Mouse (Mus musculus): ENCODE data around the gene Ctdspl.

Gene Ctdspl

GRCm38 (mm10) chr9:118988787-118989580 lies 62.7 kb downstream of the Ctdspl start:
- DNase-seq (ENCODE audit: low spot score in 2 of 2) = no peak

DNA sequence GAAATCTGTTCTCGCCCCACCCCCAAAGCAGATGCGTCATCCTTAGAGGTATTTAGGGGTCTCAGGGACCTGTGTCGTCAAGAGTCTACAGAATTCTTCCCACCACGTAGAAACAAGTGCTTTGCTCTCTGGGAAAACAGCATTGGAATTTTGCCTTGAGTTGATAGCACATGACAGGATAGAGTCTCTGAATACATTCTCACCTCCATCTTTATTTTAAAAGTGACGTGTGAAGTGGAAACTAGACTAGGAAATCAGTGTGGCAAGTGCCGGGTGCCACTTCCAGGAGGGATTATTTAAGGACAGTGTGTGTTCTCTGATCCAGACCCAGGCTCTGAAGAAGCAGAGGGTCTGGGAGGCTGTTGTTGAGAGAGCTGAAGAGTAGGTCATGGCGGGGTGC lies 64.2 kb downstream of the Ctdspl start:
- no peak for DNase-seq (ENCODE audit: low spot score in 2 of 2)

DNA sequence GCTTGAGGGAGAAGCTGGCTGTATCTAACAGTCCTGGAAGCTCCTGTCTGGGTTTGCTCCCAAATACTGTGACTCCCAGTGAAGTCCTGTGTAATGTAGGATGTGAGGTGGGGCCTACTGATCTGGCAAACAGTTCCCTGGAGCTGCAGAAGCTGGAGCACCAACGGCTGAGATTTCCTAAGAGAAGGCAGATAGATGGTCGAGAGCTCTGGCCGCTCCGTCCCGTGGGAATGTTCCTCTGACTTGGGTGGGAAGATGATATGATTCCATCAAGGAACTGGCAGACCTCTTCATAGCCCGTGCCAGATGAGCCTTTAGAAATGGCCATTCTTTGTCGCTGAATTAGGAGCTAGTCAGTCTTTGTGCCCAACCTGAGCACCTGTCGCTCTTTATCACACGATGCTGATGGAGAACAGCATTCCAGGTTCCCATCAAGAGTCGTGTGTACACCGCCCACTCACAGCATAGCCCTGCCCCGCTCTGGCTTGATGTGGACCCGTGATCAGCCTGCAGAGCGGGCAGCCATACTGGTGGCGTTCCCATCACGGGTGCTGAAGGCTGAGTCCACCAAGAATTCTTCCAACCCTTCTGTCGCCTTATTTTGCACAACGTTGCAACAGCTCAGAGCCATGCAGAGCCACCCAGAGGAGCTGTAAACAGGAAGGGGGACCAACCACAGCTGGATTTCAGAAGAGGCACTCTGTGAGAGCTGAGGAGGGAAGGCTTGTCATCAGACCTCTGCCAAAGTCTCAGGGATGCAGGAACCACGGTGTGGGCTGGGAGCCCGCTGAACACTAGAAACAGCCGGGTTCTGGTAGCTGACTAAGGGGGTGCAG lies 65.7 kb downstream of the Ctdspl start:
- no peak for DNase-seq (ENCODE audit: low spot score in 2 of 2)

GRCm38 (mm10) chr9:118992586-118992955 lies 66.3 kb downstream of the Ctdspl start:
- no peak for DNase-seq (ENCODE audit: low spot score in 2 of 2)

GRCm38 (mm10) chr9:118994524-118995227 lies 68.4 kb downstream of the Ctdspl start:
- no peak for DNase-seq (ENCODE audit: low spot score in 2 of 2)

- no peak for DNase-seq (ENCODE audit: low spot score in 2 of 2)
Observed at GRCm38 (mm10) chr9:118995539-118995938, 69.3 kb downstream of the Ctdspl start.

DNA sequence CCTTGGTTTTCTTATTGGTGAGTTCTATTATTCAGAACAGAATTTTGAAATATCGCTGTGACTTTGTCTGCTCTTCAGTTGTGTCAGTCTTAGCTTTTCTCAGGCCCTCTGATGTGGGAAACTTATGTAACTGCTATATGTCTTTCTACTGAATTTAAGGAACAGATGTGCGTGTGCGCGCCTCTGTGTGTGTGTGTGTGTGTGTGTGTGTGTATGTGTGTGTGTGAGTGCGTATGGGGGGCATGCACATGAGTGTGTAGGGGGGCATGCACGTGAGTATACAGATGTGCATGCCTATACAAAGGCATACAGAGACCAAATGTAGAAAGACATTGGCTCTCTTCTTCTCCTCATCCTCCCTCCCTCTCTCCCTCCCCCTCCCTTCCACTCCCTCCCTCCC lies 71.0 kb downstream of the Ctdspl start:
- no peak for DNase-seq (ENCODE audit: low spot score in 2 of 2)

DNA sequence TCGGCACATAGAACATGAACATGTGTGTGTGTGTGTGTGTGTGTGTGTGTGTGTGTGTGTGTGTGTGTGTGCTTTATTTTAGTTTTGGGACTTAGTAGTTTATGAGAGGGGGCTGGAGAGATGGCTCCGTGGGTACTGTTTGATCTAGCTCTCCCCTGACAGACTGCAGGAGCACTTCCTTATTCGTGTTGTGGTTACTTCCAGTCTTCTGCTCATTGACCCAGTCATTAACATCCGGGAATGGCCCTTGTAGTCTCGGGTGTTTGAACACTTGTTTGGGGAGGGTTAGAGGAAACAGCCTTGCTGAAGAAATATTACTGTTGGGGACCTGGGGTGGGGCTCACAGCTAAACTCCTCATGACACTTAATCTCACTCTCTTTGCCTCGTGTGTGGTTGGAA lies 73.9 kb downstream of the Ctdspl start:
- DNase-seq (ENCODE audit: low spot score in 2 of 2) = no peak

- DNase-seq (ENCODE audit: low spot score in 2 of 2) = no peak
Observed at GRCm38 (mm10) chr9:119002267-119002666, 76.0 kb downstream of the Ctdspl start.

DNA sequence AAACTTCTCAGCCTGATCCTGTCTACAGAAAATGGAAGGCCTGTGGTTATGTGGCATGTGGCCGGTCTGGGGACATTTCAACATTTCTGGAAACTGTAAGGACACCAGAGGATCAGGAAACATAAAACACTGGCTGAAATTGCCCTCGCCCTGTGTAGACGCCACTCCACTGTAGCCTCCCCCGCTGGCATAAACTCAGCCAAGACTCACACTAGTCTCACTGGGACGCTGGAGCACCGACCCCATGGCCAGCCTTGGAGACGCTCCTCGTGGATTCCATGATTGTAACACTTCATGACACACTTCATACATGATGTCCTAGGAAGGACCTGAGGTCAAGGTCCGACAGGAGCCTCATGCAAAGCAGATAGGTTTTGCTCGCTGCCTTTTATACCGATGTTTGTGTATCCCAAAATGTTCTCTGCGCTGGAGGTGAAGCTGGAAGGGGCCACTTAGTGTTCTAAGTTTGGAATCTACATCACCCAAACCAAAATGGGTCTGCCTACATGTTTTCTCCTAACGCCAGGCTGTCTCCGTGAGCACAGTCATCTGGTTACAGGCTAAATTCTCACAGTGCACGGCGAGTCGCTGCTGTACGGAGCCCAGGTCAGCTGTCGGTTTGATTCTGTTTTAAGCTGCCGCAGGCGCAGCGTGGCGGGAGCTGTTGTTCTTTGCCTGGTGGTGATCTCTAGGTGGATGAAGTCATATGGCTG lies 77.9 kb downstream of the Ctdspl start:
- DNase-seq (ENCODE audit: low spot score in 2 of 2) = peak in 1 of 2 experiments; percentile 39

DNA sequence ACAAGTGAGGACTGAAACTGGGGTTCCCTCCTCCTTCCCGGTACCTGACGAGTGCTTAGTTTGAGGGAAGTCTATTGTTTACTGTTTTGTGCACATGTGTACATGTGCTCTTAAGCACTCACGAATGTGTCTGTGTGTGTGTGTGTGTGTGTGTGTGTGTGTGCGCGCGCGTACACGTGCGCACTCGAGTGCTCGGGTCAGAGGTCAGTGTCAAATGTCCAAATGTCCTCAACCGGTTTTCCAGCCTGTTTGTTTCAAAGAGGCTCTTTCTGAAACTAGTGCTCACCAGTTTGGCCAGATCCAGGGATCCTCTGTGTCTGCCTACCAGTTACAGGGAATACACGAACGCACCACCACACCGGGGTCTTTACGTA lies 78.4 kb downstream of the Ctdspl start:
- DNase-seq (ENCODE audit: low spot score in 2 of 2) = no peak

GRCm38 (mm10) chr9:119005303-119006029 lies 79.2 kb downstream of the Ctdspl start:
- DNase-seq (ENCODE audit: low spot score in 2 of 2) = no peak

DNA sequence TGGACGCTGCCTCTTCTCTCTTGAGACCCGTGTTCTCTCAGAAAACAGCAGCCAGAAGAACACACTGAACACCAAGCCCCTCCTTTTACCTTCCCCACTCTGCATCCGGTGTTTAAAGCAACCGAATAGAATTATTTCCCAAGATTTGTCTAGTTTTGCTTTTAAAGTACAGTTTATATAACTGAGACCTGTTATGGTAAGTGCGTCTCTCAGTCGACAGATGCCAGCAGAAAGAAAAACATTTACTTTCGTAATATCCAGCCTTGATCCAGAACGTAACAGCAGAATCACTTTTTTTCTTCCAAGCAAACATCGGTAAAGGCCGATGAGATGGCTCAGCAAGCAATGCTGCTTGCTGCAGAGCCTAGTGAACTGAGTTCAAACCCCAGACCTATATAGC lies 81.0 kb downstream of the Ctdspl start:
- no peak for DNase-seq (ENCODE audit: low spot score in 2 of 2)

DNA sequence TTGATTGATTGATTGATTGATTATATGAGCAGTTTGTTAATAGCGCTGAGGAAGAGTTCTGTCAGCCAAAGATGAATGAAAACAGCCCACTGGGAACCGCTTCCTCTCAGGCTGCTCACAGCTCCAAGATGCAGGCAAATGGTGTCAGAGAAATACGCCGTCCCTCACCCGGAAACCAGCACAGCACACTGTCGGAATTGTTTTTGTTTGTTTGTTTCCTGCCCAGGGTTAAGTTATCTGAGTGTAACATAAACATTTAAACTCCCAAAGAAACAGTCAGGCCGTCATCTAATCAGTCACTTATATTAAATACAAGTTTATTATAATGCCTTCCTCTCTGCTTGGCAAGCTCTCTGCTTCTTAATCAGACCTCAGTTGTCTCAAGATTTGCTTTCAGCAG lies 82.6 kb downstream of the Ctdspl start:
- DNase-seq (ENCODE audit: low spot score in 2 of 2) = no peak

DNA sequence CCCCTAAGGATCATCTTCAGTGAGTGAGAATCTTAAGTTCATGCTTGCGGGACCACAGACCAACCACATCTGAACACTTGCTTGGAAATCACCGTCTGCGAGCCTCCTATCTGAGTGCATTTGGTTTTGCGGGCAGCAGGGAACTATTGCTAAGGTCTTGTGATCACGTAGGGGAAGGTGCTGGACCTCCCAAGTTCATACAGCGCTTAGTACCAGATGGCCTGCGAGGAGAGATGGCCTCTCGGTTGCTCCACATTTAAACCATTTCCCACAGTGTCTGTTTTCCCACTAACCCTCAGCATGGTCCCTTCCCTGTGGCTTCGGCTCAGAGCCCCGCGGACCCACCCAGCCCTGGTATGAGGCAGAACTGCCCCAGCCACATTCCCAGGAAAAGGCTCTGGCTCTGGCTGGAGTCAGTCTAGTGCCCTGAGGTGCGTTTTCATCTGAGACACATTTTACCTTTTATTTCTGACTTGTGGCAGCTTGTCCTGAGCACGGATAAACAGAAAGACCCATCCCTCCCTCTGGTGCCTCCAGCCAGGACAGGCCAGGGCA lies 84.0 kb downstream of the Ctdspl start:
- no peak for DNase-seq (ENCODE audit: low spot score in 2 of 2)

- no peak for DNase-seq (ENCODE audit: low spot score in 2 of 2)
Observed at GRCm38 (mm10) chr9:119016785-119017507, 90.7 kb downstream of the Ctdspl start.

GRCm38 (mm10) chr9:119021731-119022130 lies 95.5 kb downstream of the Ctdspl start:
- no peak for DNase-seq (ENCODE audit: low spot score in 2 of 2)

DNA sequence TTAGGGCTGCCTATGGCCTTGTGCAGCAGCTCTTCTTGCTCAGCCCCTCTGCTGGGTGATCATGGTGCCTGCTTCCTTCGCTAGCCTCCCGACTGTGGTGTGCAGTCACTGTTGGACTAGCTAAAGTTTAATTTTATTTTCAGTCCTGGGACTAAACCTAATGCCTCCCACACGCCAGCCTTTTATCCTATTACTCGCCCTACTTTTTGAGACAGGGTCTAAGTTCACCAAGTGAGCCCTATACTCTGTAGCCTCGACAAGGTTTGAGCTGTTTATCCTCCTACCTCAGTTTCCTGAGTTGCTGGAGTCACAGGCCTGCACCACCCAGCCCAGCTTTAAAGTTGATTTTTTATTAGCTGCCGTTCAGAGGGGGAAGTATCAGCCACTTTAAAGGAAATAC lies 99.0 kb downstream of the Ctdspl start:
- DNase-seq (ENCODE audit: low spot score in 2 of 2) = no peak

- no peak for DNase-seq (ENCODE audit: low spot score in 2 of 2)
Observed at GRCm38 (mm10) chr9:119025832-119026331, 99.6 kb downstream of the Ctdspl start.

DNA sequence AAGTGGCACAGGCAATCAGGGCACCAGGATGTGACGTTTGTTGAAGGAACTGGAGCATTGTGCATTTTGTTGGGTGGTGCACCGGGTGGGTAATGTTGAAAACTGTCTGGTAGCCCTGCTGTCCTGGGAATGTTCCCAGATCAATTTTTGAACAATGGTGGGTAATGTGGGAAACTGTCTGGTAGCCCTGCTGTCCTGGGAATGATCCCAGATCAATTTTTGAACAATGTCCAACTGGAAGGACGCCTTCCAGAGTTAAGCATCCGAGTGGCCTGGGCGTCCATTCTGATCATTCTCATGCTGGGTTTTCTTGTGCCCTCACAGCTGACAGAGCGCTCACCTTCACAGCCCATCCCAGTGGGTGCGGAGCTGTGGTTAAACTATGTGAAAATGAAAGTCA lies 101.1 kb downstream of the Ctdspl start:
- DNase-seq (ENCODE audit: low spot score in 2 of 2) = no peak
